Mouse (Mus musculus): ENCODE results near the gene Bmp7. TPM values are rescaled to one million over a fixed set of nuclear protein-coding genes. Genes with fewer than 3 reads are reported as not detected.
A peak's percentile ranks its signal among the peaks of the same experiment; 100 is the strongest.

The Bmp7 gene
- polyA plus RNA-seq, 1 experiment from 2014 or later, result 67.2 TPM

DNA sequence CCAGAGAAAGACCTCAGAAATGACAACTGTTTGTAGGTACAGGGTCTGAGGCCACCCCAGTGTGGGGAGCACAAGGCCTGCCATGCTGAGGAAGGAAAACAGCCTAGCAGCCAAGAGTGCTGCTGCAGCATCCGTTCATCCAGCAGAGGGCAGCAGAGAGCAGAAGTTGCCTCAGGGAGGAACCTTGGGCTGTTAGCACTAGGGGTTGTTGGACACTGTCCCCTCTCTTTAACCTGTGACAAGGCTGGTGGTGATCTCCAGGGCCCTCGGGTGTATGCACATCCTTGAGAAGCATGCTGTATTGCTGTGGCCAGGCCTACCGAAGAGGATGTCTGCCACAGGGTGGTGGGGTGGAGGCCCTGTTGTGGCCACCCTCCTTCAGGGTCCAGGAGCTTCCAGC is 109.0 kb downstream of the Bmp7 start:
- no peaks in the 10 kb centered on the region for H3K9me3 ChIP-seq (replicated peaks)
- H3K36me3 ChIP-seq, result no peaks in the 10 kb centered on the region
- WGBS, result 9% methylated on average over 3 of the region's 3 CpGs
- peak; percentile 63 for ATAC-seq (ENCODE audit: insufficient number of reproducible peaks, low FRiP score)
- peaks cover 10% of the 10 kb centered on the region for H3K27me3 ChIP-seq (replicated peaks)
- no peak overlapping the region for H3K9ac ChIP-seq
- no peak overlapping the region for H3K27ac ChIP-seq (ENCODE audit: poor library complexity, severe bottlenecking)
- H3K4me2 ChIP-seq, result no peak overlapping the region
- peaks cover 19% of the 10 kb centered on the region for H3K4me1 ChIP-seq (replicated peaks)
- H3K4me3 ChIP-seq, result no peak overlapping the region

GRCm38 (mm10) chr2:172828229-172828628 is 111.9 kb downstream of the Bmp7 start:
- ATAC-seq (ENCODE audit: insufficient number of reproducible peaks, low FRiP score), result no peak
- no peaks in the 10 kb centered on the region for H3K9me3 ChIP-seq (replicated peaks)
- H3K27ac ChIP-seq (ENCODE audit: poor library complexity, severe bottlenecking), result no peak overlapping the region
- no peak overlapping the region for H3K9ac ChIP-seq
- no peaks in the 10 kb centered on the region for H3K36me3 ChIP-seq
- peaks cover 32% of the 10 kb centered on the region for H3K27me3 ChIP-seq (replicated peaks)
- peaks cover 19% of the 10 kb centered on the region for H3K4me1 ChIP-seq (replicated peaks)
- no peak overlapping the region for H3K4me3 ChIP-seq
- no peak overlapping the region for H3K4me2 ChIP-seq
- 43% methylated on average over 5 of the region's 5 CpGs for WGBS

- no peak overlapping the region for H3K4me2 ChIP-seq
- no peak overlapping the region for H3K9ac ChIP-seq
- ATAC-seq (ENCODE audit: insufficient number of reproducible peaks, low FRiP score), result no peak
- 61% methylated on average over 7 of the region's 7 CpGs for WGBS
- H3K36me3 ChIP-seq, result no peaks in the 10 kb centered on the region
- peaks cover 36% of the 10 kb centered on the region for H3K27me3 ChIP-seq (replicated peaks)
- H3K27ac ChIP-seq (ENCODE audit: poor library complexity, severe bottlenecking), result no peak overlapping the region
- no peaks in the 10 kb centered on the region for H3K9me3 ChIP-seq (replicated peaks)
- H3K4me1 ChIP-seq (replicated peaks), result peaks cover 13% of the 10 kb centered on the region
- no peak overlapping the region for H3K4me3 ChIP-seq
These were observed 112.6 kb downstream of the Bmp7 start for GRCm38 (mm10) chr2:172827564-172827963.

GRCm38 (mm10) chr2:172825785-172826145 is 114.4 kb downstream of the Bmp7 start:
- H3K27me3 ChIP-seq (replicated peaks), result peaks cover 46% of the 10 kb centered on the region
- H3K36me3 ChIP-seq, result no peaks in the 10 kb centered on the region
- H3K4me2 ChIP-seq, result no peak overlapping the region
- 74% methylated on average over 11 of the region's 11 CpGs for WGBS
- no peak overlapping the region for H3K4me3 ChIP-seq
- H3K9me3 ChIP-seq (replicated peaks), result no peaks in the 10 kb centered on the region
- no peak overlapping the region for H3K27ac ChIP-seq (ENCODE audit: poor library complexity, severe bottlenecking)
- H3K4me1 ChIP-seq (replicated peaks), result peaks cover 5% of the 10 kb centered on the region; the same call in 1 of the 2 replicates
- no peak overlapping the region for H3K9ac ChIP-seq
- ATAC-seq (ENCODE audit: insufficient number of reproducible peaks, low FRiP score), result no peak

DNA sequence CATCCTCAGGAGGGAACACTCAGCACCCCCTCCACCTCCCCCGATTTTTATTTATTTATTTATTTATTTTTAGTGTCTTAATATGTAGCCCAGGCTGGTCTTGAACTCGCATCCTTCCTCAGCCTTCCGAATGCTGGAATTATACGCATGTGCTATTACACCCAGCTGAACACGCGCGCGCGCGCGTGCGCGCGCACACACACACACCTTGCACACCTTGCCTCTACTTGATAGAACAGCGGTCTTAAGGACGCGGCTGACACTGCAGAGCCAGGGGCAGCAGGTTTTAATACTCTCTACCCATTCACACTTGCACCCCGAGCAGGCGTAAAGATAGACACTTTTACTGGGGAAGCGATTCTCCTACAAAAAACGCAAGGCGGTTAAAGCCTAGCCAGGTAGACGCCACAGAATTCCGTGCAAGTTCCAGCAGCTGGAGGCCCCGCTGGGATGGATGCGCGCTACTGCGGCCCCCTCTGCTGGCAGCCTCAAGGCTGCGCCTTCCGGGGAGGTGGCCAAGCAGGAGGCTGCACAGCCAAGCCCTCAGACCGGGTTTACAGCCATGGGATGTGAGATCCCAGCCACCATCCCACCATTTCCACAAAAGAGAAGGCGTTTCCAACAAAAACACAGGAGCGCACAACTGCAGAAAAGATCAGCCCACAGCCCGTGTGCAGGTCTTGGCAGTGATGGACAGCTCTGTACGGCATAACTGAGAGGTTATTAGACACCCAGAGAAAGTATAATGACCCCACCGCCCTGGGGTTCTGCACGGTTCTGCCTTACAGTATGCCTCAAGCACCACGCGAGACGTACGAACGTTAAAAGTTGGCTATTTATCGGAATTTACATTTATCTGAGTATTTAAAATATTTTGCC is 115.0 kb downstream of the Bmp7 start:
- H3K27ac ChIP-seq (ENCODE audit: poor library complexity, severe bottlenecking), result no peak overlapping the region
- no peaks in the 10 kb centered on the region for H3K36me3 ChIP-seq
- H3K9me3 ChIP-seq (replicated peaks), result no peaks in the 10 kb centered on the region
- 17% methylated on average over 43 of the region's 43 CpGs for WGBS
- H3K27me3 ChIP-seq (replicated peaks), result peaks cover 46% of the 10 kb centered on the region
- peak overlapping the region; percentile 66 for H3K4me2 ChIP-seq
- H3K4me1 ChIP-seq (replicated peaks), result peaks cover 5% of the 10 kb centered on the region; the same call in 1 of the 2 replicates
- 0 out of 2 replicates have a peak overlapping the region, but pooled peaks have one; percentile 41 for H3K9ac ChIP-seq
- ATAC-seq (ENCODE audit: insufficient number of reproducible peaks, low FRiP score), result no peak
- peak overlapping the region; percentile 29 for H3K4me3 ChIP-seq

GRCm38 (mm10) chr2:172818631-172819230 is 121.4 kb downstream of the Bmp7 start:
- no peak for ATAC-seq (ENCODE audit: insufficient number of reproducible peaks, low FRiP score)
- Histone ChIP-seq H3K9me3 (replicated peaks) (peaks cover 9% of the 10 kb centered on the region), H3K4me1 (replicated peaks) (no peaks in the 10 kb centered on the region), H3K27me3 (replicated peaks) (peaks cover 28% of the 10 kb centered on the region), H3K36me3 (no peaks in the 10 kb centered on the region), H3K4me3 (no peak overlapping the region), H3K4me2 (no peak overlapping the region), H3K9ac (no peak overlapping the region), H3K27ac (ENCODE audit: poor library complexity, severe bottlenecking) (no peak overlapping the region)
- WGBS, result 70% methylated on average over 10 of the region's 10 CpGs

Small RNAs within 50 kb of the gene (microRNA-seq; reads per million reads assigned to microRNA genes)
- gene Gm22773, result not detected

Other genes with a start within 250 kb of the Bmp7 start
- gene Spo11, start 37.4 kb upstream of the Bmp7 start, polyA plus RNA-seq (2016; fragmentation: Nextera tagmentation; extraction: Ambion mirVana), result 0.26 and 0.30 TPM in 2 replicates
- gene Rae1, start 59.8 kb upstream of the Bmp7 start, polyA plus RNA-seq (2016; fragmentation: Nextera tagmentation; extraction: Ambion mirVana), result 102 and 103 TPM in 2 replicates
- 146 and 147 TPM in 2 replicates for gene Rbm38, start 80.2 kb upstream of the Bmp7 start, polyA plus RNA-seq (2016; fragmentation: Nextera tagmentation; extraction: Ambion mirVana)
- 0.70 and 0.86 TPM in 2 replicates for gene Ctcfl, start 179.2 kb upstream of the Bmp7 start, polyA plus RNA-seq (2016; fragmentation: Nextera tagmentation; extraction: Ambion mirVana)
- gene Pck1, start 212.7 kb upstream of the Bmp7 start, polyA plus RNA-seq (2016; fragmentation: Nextera tagmentation; extraction: Ambion mirVana), result 0.09 and 0.19 TPM in 2 replicates